Mouse (Mus musculus): Measurements from ENCODE around the gene Ip6k2.

Gene Ip6k2

DNA sequence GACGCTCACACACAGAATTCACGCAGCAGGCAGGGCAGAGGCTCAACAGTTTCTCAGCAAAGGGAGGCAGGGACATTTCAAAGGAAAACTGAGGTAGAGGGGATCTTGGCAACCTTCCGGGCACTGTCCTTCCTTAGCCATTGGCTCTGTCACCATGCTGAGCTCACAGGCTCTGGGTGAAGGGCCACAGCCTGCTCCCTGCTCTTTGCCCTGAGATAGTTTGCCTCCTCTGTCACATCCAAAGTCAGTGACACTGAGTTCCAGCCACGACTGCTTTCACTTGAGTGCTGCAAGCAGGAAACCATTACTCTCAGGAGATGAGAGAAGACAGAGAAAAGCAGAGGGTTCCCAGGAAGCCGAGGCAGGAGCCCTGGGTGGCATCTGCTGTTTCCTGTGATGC is 36.5 kb downstream of the Ip6k2 start:
- no peak for DNase-seq (ENCODE audit: low spot score in 2 of 2)

DNA sequence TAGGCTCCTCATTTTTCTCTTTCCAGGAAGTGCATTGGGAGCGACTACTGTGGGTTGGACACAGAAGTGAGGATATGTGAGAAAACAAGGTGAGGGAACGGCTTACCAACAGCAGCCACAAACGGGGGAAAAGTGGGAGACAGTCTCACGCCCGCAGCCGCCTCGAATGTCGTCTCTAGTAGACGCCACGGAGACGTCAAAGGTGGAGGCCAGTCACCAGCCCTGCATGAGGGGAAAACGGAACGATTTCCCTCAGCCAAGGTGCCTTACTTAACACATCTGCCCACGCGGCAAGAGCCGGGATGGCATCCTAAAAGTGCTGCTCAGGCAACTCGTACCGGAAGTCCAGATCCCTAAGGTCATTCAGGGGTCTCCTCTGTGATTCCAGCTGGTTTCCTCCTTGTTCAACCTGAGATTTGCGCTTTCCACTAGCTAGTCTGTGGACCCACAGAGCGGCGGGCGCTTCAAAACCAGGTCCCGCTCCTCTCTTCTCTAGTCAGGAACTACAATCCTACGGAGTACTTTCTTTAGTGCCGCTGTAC is 40.6 kb downstream of the Ip6k2 start:
- DNase-seq (ENCODE audit: low spot score in 2 of 2), result no peak

DNA sequence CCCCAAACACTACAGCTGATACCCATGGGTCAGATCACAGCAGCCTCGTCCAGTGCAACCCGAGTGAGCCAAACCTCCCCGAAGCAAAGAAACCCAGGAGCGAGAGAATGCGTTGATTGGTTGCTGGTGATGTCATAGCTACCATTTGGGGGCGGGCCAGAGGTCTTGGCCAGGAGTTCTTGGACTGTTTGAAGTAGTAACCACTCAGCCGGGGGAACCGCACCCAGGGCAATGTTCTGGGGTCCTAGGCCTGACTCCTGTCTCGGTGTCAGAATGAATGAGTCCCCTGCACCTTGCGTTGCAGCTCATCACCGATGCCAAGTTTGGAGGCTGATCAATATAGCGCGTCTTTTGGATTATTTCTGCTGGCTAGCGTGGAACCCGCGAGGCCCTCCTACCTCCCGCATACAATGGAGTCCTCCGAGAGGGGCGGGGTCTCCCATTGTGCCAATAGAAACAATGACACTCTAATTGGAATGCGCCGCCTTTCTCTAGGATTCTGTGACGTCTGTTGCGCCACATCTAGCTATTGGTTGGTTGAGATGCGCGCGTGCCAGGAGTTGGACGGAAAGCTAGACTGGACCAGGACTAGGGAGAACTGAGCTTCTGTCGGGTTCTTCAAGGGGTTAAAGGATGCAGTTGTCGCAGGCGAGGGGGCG is 41.3 kb downstream of the Ip6k2 start:
- no peak for DNase-seq (ENCODE audit: low spot score in 2 of 2)

DNA sequence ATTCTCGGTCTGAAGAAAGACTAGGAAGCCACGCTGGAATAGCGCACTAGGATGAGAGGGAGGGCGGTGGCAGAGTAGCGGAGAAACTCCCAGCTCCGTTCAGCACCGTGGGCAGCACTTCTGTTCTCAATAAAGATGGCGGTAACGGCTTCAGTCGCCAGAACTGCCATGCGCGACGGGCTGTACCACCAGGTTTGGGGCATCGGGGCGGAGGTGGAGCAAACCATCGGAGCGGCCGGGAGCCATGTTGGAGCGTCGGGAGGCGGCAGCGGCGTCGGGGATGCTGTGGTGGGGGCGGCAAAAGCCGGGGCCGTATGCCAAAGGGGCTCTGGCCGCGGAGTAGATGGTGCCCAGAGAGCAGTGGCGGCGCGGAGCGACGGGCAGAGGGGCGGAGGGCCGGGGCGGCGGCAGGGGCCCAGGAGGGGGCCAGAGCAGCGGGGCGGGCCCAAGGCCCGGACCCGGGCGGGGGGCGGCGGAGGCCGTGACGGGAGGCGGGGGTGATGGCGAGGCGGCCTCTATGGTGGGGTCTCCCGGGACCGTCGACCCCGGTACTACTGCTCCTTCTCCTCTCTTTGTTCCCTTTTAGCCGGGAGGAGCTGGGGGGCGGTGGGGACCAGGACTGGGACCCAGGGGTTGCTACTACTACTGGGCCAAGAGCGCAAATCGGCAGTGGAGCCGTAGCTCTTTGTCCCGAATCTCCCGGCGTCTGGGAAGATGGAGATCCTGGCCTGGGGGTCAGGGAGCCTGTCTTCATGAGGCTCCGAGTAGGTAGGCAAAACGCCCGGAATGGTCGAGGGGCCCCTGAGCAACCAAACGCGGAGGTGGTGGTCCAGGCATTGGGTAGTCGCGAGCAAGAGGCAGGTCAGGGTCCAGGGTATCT is 42.5 kb downstream of the Ip6k2 start, which contains the start of gene Celsr3:
Celsr3 (plus strand) TSS at position 501 of the 880 bp plus-strand sequence.
- no peak for DNase-seq (ENCODE audit: low spot score in 2 of 2)

DNA sequence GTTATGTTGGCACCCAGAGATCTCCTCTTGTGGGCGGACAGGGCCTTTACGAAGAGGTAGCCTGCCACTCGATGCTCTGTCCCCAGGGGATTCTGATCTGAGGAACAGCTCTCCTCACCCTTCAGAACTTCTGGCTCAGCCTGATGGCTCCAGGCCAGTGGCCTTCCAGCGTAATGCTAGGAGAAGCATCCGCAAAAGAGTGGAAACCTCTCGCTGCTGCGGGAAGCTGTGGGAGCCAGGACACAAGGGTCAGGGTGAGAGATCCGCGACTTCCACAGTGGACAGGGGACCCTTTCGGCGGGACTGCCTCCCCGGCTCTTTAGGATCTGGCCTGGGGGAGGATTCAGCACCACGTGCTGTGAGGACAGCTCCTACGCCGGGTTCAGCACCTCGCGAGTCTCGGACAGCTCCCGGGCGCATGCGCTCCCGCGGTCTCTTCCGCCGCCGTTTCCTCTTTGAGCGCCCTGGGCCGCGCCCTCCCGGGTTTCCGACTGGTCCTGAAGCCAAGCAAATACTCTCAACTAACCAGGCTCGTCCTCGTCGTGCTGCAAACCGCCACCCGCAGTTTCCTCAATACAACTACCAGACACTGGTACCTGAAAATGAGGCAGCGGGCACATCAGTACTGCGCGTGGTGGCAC is 43.2 kb downstream of the Ip6k2 start:
- peak; percentile 64 to 68 for DNase-seq (ENCODE audit: low spot score in 2 of 2)

DNA sequence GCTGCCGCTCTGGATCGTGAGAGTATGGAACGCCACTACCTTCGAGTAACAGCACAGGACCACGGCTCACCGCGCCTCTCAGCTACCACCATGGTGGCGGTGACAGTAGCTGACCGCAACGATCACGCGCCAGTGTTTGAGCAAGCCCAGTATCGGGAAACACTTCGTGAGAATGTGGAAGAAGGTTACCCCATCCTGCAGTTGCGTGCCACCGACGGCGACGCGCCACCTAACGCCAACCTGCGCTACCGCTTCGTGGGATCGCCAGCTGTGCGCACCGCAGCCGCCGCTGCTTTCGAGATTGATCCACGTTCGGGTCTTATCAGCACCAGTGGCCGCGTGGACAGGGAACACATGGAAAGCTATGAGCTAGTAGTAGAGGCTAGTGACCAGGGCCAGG is 43.9 kb downstream of the Ip6k2 start:
- DNase-seq (ENCODE audit: low spot score in 2 of 2), result no peak

DNA sequence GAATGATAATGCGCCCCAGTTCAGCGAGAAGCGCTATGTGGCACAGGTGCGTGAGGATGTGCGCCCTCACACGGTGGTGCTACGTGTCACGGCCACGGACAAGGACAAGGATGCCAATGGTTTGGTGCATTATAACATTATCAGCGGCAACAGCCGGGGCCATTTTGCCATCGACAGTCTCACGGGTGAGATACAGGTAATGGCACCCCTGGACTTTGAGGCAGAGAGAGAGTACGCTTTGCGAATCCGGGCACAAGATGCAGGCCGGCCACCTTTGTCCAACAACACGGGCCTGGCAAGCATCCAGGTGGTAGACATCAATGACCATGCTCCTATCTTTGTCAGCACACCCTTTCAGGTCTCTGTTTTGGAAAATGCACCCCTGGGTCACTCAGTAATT is 44.3 kb downstream of the Ip6k2 start:
- DNase-seq (ENCODE audit: low spot score in 2 of 2), result no peak

DNA sequence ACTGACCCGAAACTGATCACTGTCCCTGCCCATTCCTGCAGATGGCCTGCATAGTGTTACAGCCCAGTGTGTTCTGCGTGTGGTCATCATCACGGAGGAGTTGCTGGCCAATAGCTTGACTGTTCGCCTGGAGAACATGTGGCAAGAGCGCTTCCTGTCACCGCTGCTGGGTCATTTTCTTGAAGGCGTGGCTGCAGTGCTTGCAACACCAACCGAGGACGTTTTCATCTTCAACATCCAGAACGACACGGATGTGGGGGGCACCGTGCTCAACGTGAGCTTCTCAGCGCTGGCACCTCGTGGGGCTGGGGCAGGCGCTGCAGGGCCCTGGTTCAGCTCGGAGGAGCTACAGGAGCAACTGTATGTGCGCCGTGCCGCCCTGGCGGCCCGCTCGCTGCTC is 48.0 kb downstream of the Ip6k2 start:
- no peak for DNase-seq (ENCODE audit: low spot score in 2 of 2)

DNA sequence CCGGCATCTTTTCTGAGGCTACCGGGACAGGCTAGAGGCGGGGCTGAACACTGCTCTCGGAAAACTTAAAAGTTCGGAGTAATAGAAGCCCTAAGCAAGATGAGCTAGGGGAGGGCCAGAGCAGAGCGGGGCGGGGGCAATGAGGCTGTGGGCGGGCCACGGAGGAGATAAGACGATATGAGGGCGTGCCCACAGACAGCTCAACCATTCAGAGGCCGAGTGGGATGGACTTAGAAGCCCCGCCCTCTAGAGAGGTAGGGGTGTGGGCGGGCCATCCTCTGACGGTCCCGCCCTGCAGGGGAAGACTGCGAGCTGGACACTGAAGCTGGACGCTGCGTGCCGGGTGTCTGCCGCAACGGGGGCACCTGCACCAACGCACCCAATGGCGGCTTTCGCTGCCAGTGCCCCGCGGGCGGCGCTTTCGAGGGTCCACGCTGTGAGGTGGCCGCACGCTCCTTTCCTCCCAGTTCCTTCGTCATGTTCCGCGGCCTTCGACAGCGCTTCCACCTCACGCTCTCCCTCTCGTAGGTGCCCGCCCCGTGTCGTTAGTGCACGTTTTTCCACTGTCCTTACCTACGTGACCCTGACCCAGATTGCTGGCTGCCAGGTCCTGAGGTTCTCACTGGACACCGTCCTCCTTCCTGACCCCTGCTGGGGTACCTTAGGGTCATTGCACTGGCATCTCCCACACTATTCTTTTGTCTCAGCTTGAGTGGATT is 49.0 kb downstream of the Ip6k2 start:
- DNase-seq (ENCODE audit: low spot score in 2 of 2), result peak; percentile 65 to 70

DNA sequence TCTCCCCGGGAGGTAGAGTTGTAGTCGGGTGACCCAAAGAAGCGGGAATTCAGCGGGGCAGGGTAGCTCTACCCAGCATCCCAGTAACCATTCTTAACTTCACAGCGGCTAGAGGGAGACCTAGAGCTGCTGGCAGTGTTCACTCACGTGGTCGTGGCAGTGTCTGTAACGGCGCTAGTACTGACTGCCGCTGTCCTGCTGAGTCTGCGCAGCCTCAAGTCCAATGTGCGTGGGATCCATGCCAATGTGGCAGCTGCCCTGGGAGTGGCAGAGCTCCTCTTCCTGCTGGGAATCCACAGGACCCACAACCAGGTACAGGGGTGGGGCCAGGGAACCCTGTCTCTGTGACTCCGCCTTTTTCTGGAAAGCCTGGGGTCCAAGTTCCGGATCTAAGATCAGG is 59.4 kb downstream of the Ip6k2 start:
- DNase-seq (ENCODE audit: low spot score in 2 of 2), result no peak

DNA sequence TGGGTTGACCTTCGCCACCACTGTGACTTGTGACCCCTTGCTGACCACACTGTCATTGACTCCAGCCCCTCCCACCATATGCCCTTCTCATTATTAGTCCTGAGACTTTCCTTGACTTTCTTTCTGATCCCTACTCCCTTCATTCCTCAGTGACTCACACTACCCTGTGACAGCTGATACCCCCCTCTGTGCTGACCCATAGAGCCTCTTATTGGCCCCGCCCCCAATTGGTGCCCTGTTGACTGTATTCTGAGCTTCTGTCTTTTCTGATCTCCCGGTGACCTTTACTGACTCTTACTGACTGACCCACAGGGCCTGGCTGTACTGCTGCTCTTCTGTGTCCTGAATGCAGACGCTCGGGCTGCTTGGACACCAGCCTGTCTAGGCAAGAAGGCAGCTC is 61.8 kb downstream of the Ip6k2 start:
- DNase-seq (ENCODE audit: low spot score in 2 of 2), result no peak

DNA sequence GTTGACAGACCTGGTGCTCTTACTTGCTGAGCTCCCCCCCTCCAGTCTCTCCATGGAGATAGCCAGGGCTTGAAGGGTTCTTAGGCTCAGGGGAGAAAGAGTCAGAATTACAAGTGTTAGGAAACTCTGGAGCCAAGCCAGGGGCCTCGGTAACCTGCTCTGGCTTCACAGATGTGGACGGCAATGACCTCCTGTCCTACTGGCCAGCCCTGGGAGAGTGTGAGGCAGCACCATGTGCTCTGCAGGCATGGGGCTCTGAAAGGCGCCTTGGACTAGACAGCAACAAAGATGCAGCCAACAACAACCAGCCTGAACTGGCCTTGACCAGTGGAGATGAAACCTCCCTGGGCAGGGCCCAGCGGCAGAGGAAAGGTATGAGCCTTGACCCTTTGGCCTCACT is 63.8 kb downstream of the Ip6k2 start:
- DNase-seq (ENCODE audit: low spot score in 2 of 2), result no peak

DNA sequence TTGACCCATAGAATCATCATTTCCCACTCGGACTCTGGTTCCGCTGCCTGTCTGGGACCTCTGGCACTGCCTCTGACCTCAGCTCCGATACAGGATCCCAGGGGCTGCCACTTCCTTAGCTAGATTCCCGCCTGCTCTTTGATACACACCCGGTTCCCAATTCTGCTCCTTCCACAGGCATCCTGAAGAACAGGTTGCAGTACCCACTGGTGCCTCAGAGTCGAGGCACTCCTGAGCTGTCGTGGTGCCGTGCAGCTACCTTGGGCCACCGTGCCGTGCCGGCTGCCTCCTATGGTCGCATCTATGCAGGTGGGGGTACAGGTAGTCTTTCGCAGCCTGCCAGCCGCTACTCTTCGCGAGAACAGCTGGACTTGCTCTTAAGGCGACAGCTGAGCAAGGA is 64.8 kb downstream of the Ip6k2 start:
- no peak for DNase-seq (ENCODE audit: low spot score in 2 of 2)

DNA sequence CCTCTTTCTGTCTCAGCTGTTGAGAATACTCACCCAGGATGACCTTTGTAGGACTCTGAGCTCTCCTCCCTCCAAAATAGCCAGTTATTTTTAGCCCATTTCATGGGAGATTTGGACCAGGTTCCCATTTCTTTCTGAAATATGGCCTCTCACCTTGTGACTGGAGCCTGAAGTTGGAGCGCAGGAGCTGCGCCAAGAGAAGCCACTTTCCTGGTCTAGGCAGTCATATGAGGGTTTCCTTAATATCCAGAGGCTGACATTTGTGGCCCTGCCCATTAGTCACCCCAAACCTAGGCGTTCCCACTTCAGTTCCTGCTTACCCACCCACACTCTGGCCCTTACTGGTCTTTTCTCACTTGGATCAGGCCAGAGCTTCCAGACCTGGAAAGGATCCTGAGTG is 69.4 kb downstream of the Ip6k2 start, which contains the start of gene Slc26a6:
Slc26a6 (plus strand) TSS at position 308 of the 400 bp plus-strand sequence.
- DNase-seq (ENCODE audit: low spot score in 2 of 2), result no peak

DNA sequence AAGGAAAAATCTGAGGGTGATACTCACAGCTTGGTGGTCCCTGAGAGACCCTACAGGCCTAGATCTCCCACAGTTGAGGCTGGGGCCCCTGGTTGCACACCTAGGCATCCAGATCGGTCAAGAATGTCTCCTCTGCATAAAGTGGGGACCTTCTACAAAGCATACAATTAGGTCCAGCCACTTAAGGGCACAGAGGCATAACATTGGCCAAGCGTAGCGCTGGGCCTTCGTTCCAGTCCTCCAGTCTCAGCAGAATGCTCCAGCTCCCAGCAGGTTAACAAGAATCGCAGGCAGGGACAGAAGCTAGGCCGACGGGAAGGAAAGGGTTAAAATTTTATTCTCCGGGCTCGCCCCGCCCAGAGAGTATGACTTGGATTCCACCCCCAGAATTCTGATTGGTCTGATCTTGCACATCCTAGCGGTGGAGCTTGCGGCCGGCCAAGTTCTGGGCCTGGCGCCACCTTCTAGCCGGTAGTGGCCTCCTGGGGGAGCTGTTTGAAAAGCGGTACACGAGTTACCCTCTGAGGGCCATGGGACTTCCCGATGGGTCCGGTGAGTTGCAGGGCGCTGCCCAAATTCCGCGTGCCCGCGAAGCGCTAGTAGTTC is 70.1 kb downstream of the Ip6k2 start:
- peak; percentile 72 to 78 for DNase-seq (ENCODE audit: low spot score in 2 of 2)

DNA sequence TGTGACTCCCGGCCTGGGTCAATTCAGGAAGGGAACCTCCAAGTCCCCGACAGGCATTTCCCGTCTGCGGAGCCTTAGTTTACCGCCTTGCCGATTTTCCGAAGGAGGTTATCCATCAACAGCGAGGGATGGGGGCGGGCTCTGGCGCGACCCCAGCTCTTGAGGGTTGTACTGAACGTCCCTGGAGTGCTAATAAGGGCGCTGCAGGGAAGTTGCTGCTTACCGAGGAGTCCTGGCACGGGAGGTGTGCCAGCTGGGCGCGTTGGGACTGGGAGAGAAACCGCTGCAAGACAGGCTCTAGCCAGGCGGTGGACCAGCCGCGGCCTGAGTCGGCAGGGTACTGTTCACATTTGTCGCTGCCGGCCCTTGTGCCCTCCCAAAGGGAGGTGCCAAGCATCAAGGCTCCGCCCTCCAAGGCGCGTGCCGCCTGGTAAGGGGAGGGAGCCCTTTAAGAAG is 70.7 kb downstream of the Ip6k2 start:
- DNase-seq (ENCODE audit: low spot score in 2 of 2), result peak; percentile 58 to 72

DNA sequence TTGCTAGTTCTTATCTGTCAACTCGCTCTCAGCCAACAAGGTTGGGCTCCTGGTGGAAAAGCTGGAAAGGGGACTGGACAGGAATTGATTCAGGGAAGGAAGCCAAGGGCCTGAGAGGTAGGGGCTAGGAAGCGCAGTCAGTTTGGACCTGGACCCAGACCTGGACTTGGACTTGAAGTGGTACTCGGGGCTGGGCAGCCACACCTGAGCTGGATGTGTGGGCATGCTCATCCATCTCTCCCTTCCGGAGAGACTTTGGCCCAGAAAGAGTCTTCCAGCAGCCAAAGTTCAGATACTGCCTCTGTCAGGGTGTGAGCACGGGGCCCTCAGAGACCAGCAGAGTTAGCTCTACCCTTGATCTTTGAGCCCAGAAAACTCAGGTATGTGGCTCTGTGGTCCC is 71.7 kb downstream of the Ip6k2 start:
- DNase-seq (ENCODE audit: low spot score in 2 of 2), result no peak
